In genomic region chr4:74258538-74258937, GRCm38 (mm10) we compare ENCODE assay signal across 22 mouse cellular contexts.
"Had no signal": no experiment of that assay in that cellular context is flagged by ENCODE, and none has a peak within 500 bp of the region (broad histone marks: within the 10 kb centered on the region; RNA-seq: fewer than 3 reads in every experiment).

No protein-coding gene starts in this region.

- ATAC-seq: intestine, postnatal 0 days; liver, postnatal 0 days; lung, postnatal 0 days; midbrain, embryonic 13.5 days; midbrain, embryonic 16.5 days had no signal

- H3K4me2 ChIP-seq: limb, embryonic 12.5 days; limb, embryonic 15.5 days; liver, embryonic 11.5 days; lung, embryonic 14.5 days; midbrain, embryonic 13.5 days had no signal

- H3K9me3 ChIP-seq: limb, embryonic 12.5 days; limb, embryonic 15.5 days; megakaryocyte, embryonic 14.5 days; midbrain, embryonic 13.5 days had no signal

- H3K27me3 ChIP-seq: limb, embryonic 12.5 days; limb, embryonic 15.5 days; megakaryocyte, embryonic 14.5 days; midbrain, embryonic 13.5 days had no signal

- H3K27ac ChIP-seq: limb, embryonic 12.5 days; limb, embryonic 15.5 days; liver, embryonic 14.5 days; midbrain, embryonic 13.5 days; stomach, postnatal 0 days had no signal

- H3K9ac ChIP-seq: limb, embryonic 12.5 days; limb, embryonic 15.5 days; liver, embryonic 14.5 days; liver, postnatal 0 days; lung, embryonic 14.5 days; midbrain, embryonic 13.5 days had no signal

- H3K4me3 ChIP-seq: limb, embryonic 12.5 days; limb, embryonic 15.5 days; megakaryocyte, embryonic 14.5 days; midbrain, embryonic 13.5 days; myocyte had no signal

- DNase-seq: kidney, postnatal 10 days; kidney, postnatal 4 days; left cerebral cortex, postnatal 4 days; liver, postnatal 0 days; lung, postnatal 36 days; right cerebral cortex, adult 18-20 months; right cerebral cortex, postnatal 14 days; right cerebral cortex, postnatal 4 days; thymus, adult 2 months; thymus, postnatal 14 days had no signal

- H3K4me1 ChIP-seq: limb, embryonic 12.5 days; limb, embryonic 15.5 days had no signal
